Mouse (Mus musculus) stomach, embryonic 16.5 days (tissue): ENCODE data around the gene Zfp143. TPM values are rescaled to one million over a fixed set of nuclear protein-coding genes. Genes with fewer than 3 reads are reported as not detected.
A peak's percentile ranks its signal among the peaks of the same experiment; 100 is the strongest.
"Not testable (repeated sequence)": the region's sequence is repeated elsewhere in the genome, so short reads cannot be mapped to it uniquely, and the experiment has no call there.

ENCODE experiments used
- ATAC-seq: fragments of 200-750 bp; cut with Nextera tagmentation; 2 replicates; pipeline ENCODE4 v1.8.0; 2017; ENCODE audit warnings: moderate number of reproducible peaks, moderate TSS enrichment; ENCODE audit not compliant: insufficient read depth, low FRiP score
- H3K27ac ChIP-seq: fragments of 300-500 bp; sonication (generic); 2 replicates; pipeline ENCODE4 v1.5.1; 2014; ENCODE audit warnings: low read length
- H3K27me3 ChIP-seq: fragments of 300-500 bp; sonication (generic); 2 replicates; pipeline ENCODE4 v1.6.1; 2014; ENCODE audit warnings: low read length, control low read depth, mixed read lengths; ENCODE audit not compliant: control insufficient read depth, insufficient read depth
- H3K36me3 ChIP-seq: fragments of 300-500 bp; sonication (generic); 2 replicates; pipeline ENCODE4 v1.6.1; 2014; ENCODE audit warnings: low read length; ENCODE audit not compliant: control insufficient read depth, insufficient read depth
- H3K4me1 ChIP-seq: fragments of 300-500 bp; sonication (generic); 2 replicates; pipeline ENCODE4 v1.6.1; 2014; ENCODE audit warnings: low read length, control low read depth, mixed read lengths; ENCODE audit not compliant: control insufficient read depth, insufficient read depth
- H3K4me2 ChIP-seq: fragments of 300-500 bp; sonication (generic); 2 replicates; pipeline ENCODE4 v1.6.1; 2014; ENCODE audit warnings: low read depth, low read length, mixed read lengths
- H3K4me3 ChIP-seq: fragments of 300-500 bp; sonication (generic); replicated peaks from 2 replicates; pipeline ENCODE4 v1.5.1; 2014; ENCODE audit warnings: mild to moderate bottlenecking, low read length
- H3K9ac ChIP-seq: fragments of 300-500 bp; sonication (generic); 2 replicates; pipeline ENCODE4 v1.6.1; 2014; ENCODE audit warnings: low read length
- H3K9me3 ChIP-seq: fragments of 300-500 bp; sonication (generic); replicated peaks from 2 replicates; pipeline ENCODE4 v1.6.1; 2016; ENCODE audit warnings: low read length, control low read depth; ENCODE audit not compliant: control insufficient read depth
- WGBS: fragments of 180-500 bp; shearing (Covaris S2); extraction: QIAGEN DNeasy Blood & Tissue Kit; methylation state at CpG from one replicate; pipeline ENCODE4 v1.1.7; 2014; 5-methylcytosine and 5-hydroxymethylcytosine counted together
- polyA plus RNA-seq: library from polyadenylated mRNA; unstranded; fragments of >200 nt; fragmentation: Nextera tagmentation; extraction: Ambion mirVana; gene quantifications from 2 replicates; pipeline ENCODE4 v1.2.1, GENCODE M21; 2015

The Zfp143 gene
- polyA plus RNA-seq, 1 experiment from 2014 or later, result 15.0 TPM

- no peaks in the 10 kb centered on the region for H3K27me3 ChIP-seq
- H3K4me3 ChIP-seq, result peak within 1 kb of the TSS; percentile 82
- H3K36me3 ChIP-seq, result peaks cover 2% of the 10 kb centered on the region; the same call in 1 of the 2 replicates
- peak within 1 kb of the TSS; percentile 84 for H3K4me2 ChIP-seq
- H3K27ac ChIP-seq, result peak within 1 kb of the TSS; percentile 92
- H3K9ac ChIP-seq, result peak within 1 kb of the TSS; percentile 91
- no peaks in the 10 kb centered on the region for H3K9me3 ChIP-seq
- ATAC-seq, result peak; percentile 98
- WGBS, result under 1% methylated on average over 81 of the region's 81 CpGs
- peaks cover 17% of the 10 kb centered on the region; the same call in 1 of the 2 replicates for H3K4me1 ChIP-seq
Observed at GRCm38 (mm10) chr7:110121516-110122288, 60.7 kb downstream of the Zfp143 start, which contains the start of gene Wee1. Gene Wee1, plus strand, starts transcription at chr7:110122046.

GRCm38 (mm10) chr7:110122289-110122564 lies 61.2 kb downstream of the Zfp143 start:
- WGBS, result 0% methylated on average over 25 of the region's 27 CpGs
- no peaks in the 10 kb centered on the region for H3K9me3 ChIP-seq
- H3K27ac ChIP-seq, result peak overlapping the region; percentile 92
- peak overlapping the region; percentile 82 for H3K4me3 ChIP-seq
- H3K27me3 ChIP-seq, result no peaks in the 10 kb centered on the region
- H3K36me3 ChIP-seq, result peaks cover 2% of the 10 kb centered on the region; the same call in 1 of the 2 replicates
- peak overlapping the region; percentile 91 for H3K9ac ChIP-seq
- H3K4me2 ChIP-seq, result peak overlapping the region; percentile 60
- ATAC-seq, result no peak
- H3K4me1 ChIP-seq, result peaks cover 17% of the 10 kb centered on the region; the same call in 1 of the 2 replicates

- ATAC-seq, result no peak
- H3K27ac ChIP-seq, result peak overlapping the region; percentile 92
- WGBS, result under 1% methylated on average over 73 of the region's 74 CpGs
Observed at GRCm38 (mm10) chr7:110122565-110123422, 61.8 kb downstream of the Zfp143 start.

GRCm38 (mm10) chr7:110123844-110124555 lies 63.0 kb downstream of the Zfp143 start:
- Histone ChIP-seq H3K27ac (peak overlapping the region; percentile 92), H3K9ac (peak overlapping the region; percentile 91), H3K9me3 (no peaks in the 10 kb centered on the region), H3K36me3 (peaks cover 2% of the 10 kb centered on the region), H3K4me1 (peaks cover 13% of the 10 kb centered on the region; the same call in 1 of the 2 replicates), H3K4me3 (peak overlapping the region; percentile 82), H3K27me3 (no peaks in the 10 kb centered on the region), H3K4me2 (peak overlapping the region; percentile 60)
- 28% methylated on average over 12 of the region's 12 CpGs for whole genome bisulfite sequencing
- ATAC-seq, result no peak

More at GRCm38 (mm10) chr7:110122565-110123422, 61.8 kb downstream of the Zfp143 start:
- Histone ChIP-seq H3K36me3 (peaks cover 2% of the 10 kb centered on the region; the same call in 1 of the 2 replicates), H3K4me2 (peak overlapping the region; percentile 60), H3K9me3 (no peaks in the 10 kb centered on the region), H3K27me3 (no peaks in the 10 kb centered on the region), H3K4me3 (peak overlapping the region; percentile 82), H3K4me1 (peaks cover 17% of the 10 kb centered on the region; the same call in 1 of the 2 replicates), H3K9ac (peak overlapping the region; percentile 91)

- WGBS, result 82% methylated on average over 2 of the region's 2 CpGs
- ATAC-seq, result no peak
- Histone ChIP-seq H3K4me2 (no peak overlapping the region), H3K36me3 (peaks cover 2% of the 10 kb centered on the region), H3K27me3 (no peaks in the 10 kb centered on the region), H3K4me3 (no peak overlapping the region), H3K4me1 (peaks cover 9% of the 10 kb centered on the region; the same call in 1 of the 2 replicates), H3K27ac (no peak overlapping the region), H3K9ac (no peak overlapping the region), H3K9me3 (no peaks in the 10 kb centered on the region)
Observed at GRCm38 (mm10) chr7:110128566-110128965, 67.5 kb downstream of the Zfp143 start.

GRCm38 (mm10) chr7:110132272-110132671 lies 71.3 kb downstream of the Zfp143 start:
- WGBS, result 76% methylated on average over 2 of the region's 2 CpGs
- ATAC-seq, H3K9me3 ChIP-seq, H3K27ac ChIP-seq, H3K4me1 ChIP-seq, H3K4me2 ChIP-seq, H3K27me3 ChIP-seq, H3K4me3 ChIP-seq, H3K9ac ChIP-seq: not testable (repeated sequence)
- peaks cover 15% of the 10 kb centered on the region for H3K36me3 ChIP-seq

GRCm38 (mm10) chr7:110133988-110134387 lies 73.0 kb downstream of the Zfp143 start:
- Histone ChIP-seq H3K4me1 (no peaks in the 10 kb centered on the region), H3K27me3 (no peaks in the 10 kb centered on the region), H3K9ac (no peak overlapping the region), H3K36me3 (peaks cover 26% of the 10 kb centered on the region), H3K4me3 (no peak overlapping the region), H3K4me2 (no peak overlapping the region), H3K9me3 (no peaks in the 10 kb centered on the region), H3K27ac (no peak overlapping the region)
- WGBS, result 94% methylated on average over 5 of the region's 5 CpGs
- no peak for ATAC-seq

GRCm38 (mm10) chr7:110138538-110138937 lies 77.5 kb downstream of the Zfp143 start:
- Histone ChIP-seq H3K36me3 (peaks cover 39% of the 10 kb centered on the region), H3K9ac (no peak overlapping the region), H3K9me3 (no peaks in the 10 kb centered on the region), H3K27me3 (no peaks in the 10 kb centered on the region), H3K27ac (no peak overlapping the region), H3K4me3 (no peak overlapping the region), H3K4me2 (no peak overlapping the region), H3K4me1 (no peaks in the 10 kb centered on the region)
- WGBS, result 91% methylated on average over 2 of the region's 2 CpGs
- ATAC-seq, result no peak
